Mouse (Mus musculus) erythroblast, adult 5-6 weeks (primary cell): Measurements from ENCODE around the gene Tmed2. TPM values are rescaled to one million over a fixed set of nuclear protein-coding genes. Genes with fewer than 3 reads are reported as not detected.
A peak's percentile ranks its signal among the peaks of the same experiment; 100 is the strongest.
"Not testable (repeated sequence)": the region's sequence is repeated elsewhere in the genome, so short reads cannot be mapped to it uniquely, and the experiment has no call there.

ENCODE experiments used
- ATAC-seq: replicated peaks from 2 replicates; pipeline ENCODE4 v1.8.0; 2016; ENCODE audit warnings: moderate number of reproducible peaks, mild to moderate bottlenecking, moderate TSS enrichment, inconsistent platforms; ENCODE audit not compliant: poor library complexity, low FRiP score, severe bottlenecking
- total RNA-seq, 2 experiments: library from RNA; stranded (forward) in 1 of 2; stranded (reverse) in 1 of 2; fragments of 150-400 nt in 1 of 2; fragments of 200-764, 138-1000 nt in 1 of 2; gene quantifications; 2 replicates each; pipeline versions ENCODE4 v1.2.3 to v1.2.4; 2015 to 2017; ENCODE audit warnings: low replicate concordance in 2 of 2

The Tmed2 gene
- total RNA-seq, 2 experiments from 2014 or later, result 187 to 325 TPM

DNA sequence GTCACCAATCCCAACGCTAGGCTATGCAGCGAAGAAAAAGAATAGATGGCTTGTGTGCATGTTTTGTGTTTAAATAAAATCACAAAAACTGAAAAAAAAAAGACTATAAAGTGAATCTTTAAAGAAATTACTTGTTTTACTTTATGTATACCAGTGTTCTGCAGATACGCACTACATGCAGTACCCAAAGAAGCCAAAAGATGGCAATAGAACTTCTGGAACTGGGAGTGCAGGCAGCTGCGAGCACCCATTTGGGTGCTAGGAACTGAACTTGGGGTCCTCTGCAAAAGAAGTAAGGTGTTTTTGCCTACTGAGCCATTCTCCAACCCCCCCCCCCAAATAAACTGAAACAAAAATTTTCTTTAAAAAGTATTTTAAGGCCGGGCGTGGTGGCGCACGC lies 17.5 kb upstream of the Tmed2 start:
- no peak; the same call in 1 of the 2 replicates for ATAC-seq

DNA sequence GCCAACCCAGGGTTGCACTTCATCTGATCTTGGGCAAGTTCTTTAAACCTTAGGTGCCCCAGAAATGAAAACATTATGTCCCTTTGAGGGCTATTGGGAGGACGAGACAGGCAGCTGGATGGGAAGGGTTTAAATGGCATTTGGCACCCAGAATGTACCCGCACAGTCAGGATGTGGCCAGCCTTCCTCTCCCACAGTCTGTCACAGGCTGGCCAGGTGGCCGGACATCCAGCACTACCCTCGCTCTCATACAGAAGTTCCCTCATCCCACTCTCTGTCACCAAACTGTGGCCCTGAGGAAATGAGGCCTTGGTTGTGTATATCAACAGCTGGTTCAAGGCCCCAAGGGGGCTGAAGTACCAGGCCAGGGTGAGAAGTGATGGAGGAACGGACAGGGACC lies 15.6 kb upstream of the Tmed2 start:
- ATAC-seq, result no peak

DNA sequence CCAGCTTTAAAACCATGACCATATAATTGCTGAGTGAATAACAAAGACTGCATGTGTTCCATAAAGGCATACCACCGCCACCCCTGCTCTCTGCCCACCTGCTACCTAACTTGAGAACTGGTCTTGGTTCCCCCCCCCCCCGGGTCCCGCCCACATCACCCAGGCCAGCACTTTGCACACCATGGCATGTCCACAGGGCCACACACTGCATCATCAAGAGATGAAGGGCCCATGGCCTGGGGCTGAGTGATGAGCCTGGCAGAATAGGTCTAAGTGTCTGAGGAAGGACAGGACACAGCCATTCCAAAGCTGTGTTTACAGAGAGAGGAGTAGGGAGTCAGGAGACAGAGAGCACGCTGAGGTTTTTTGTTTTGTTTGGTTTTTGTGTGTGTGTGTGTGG lies 12.1 kb upstream of the Tmed2 start:
- no peak for ATAC-seq

- no peak for ATAC-seq
Observed at GRCm38 (mm10) chr5:124528791-124529190, 11.7 kb upstream of the Tmed2 start.

GRCm38 (mm10) chr5:124529191-124529651 lies 11.3 kb upstream of the Tmed2 start:
- ATAC-seq, result no peak

GRCm38 (mm10) chr5:124529697-124530096 lies 10.8 kb upstream of the Tmed2 start:
- ATAC-seq, result no peak

GRCm38 (mm10) chr5:124530655-124531582 lies 9.6 kb upstream of the Tmed2 start, which contains the start of gene Rilpl1:
Rilpl1 (minus strand) TSS chr5:124531391.
- ATAC-seq, result no peak

GRCm38 (mm10) chr5:124531583-124531930 lies 8.9 kb upstream of the Tmed2 start:
- ATAC-seq, result no peak

DNA sequence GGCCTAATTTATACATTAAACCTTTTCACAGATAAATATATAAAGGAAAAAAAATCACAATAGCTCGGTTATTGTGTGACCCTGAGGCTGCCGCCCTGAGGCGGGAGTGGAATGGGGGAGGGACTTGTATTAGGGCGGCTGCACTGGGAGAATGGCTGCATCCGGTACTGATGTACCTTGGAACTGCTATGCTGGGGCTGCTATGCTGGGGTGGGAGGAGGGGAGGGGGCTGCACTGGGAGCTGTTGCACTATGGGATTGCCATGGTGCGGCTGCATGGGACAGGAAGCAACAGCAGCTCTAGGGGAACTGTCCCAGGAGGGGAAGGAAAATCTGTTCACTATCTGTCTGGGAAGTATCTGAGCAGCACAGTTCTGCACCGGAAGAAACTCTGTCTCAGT lies 8.0 kb upstream of the Tmed2 start:
- no peak for ATAC-seq

- no peak for ATAC-seq
Observed at GRCm38 (mm10) chr5:124535016-124535415, 5.5 kb upstream of the Tmed2 start.

GRCm38 (mm10) chr5:124536776-124537175 lies 3.7 kb upstream of the Tmed2 start:
- no peak for ATAC-seq

GRCm38 (mm10) chr5:124538813-124539792 lies 1.4 kb upstream of the Tmed2 start:
- ATAC-seq, result no peak

- ATAC-seq, result no peak
Observed at GRCm38 (mm10) chr5:124539905-124540304, 590 bp upstream of the Tmed2 start.

DNA sequence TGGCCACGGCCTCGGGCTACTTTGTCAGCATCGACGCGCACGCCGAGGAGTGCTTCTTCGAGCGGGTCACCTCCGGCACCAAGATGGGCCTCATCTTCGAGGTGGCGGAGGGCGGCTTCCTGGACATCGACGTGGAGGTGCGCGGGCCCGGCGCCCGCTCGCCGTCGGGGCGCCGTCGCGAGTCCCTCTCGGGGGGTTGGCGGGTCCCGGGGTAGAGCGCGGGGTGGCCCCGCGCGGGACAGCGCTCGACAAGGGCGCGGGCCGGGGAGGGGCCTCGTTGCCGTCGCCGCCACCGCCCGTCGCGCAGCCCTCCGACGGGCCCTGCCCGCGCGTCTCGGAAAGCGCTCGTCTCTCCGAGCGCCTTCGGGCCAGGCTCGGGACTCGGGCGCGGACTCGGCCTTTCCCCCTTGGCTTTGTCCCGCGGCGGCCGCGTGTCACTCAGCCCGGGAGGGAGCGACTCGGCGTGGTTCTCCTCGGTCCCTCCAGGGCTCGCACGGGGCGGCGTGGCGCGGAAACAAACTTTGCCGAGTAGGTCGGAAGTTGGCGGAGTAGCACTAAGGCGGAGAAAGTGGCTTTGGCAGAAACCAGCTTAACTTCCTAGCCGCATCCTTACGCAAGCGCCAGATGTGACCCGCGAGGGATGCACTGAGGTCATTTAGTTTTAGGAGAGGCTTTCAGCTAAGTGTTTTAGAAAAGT lies 558 bp downstream of the Tmed2 start:
- ATAC-seq, result peak; percentile 68

DNA sequence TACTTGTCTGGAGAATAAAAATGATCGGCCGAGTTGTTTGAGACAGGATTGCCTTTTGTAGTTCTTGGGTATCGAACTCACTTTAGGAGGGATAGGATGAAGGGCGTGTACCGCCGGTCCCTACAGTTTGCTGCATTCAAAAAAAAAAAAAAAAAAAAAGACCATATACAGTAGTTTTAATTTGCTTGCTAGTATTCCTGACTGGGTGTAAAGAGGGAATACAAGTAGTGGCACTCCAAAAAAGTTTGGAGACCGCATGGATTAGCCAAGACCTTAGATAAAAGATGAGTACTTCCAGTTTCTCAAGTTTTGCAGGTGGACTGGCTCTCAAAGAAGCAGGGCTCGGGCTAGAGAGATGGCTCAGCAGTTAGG lies 1.1 kb downstream of the Tmed2 start:
- ATAC-seq, result no peak

GRCm38 (mm10) chr5:124550737-124551136 lies 10.2 kb downstream of the Tmed2 start:
- ATAC-seq, result not testable (repeated sequence)

GRCm38 (mm10) chr5:124551349-124552093 lies 11.0 kb downstream of the Tmed2 start:
- not testable (repeated sequence) for ATAC-seq

DNA sequence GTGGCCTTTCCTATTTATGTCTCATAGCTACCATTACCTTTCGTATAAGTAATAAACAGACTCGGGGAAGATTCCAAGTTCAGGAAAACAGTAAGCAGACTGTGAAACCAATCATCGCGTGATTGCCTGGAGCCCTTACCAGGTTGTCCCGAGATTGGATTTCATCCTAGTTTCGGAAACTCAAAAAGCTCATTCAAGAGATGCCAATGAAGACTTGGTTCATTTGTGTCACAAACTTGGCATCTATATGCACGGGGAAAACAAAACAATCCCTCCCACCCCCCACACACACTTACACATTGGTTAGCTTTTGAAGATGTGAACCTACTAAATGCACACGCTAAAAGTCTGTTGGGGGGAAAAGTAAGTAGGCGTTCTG lies 11.6 kb downstream of the Tmed2 start:
- ATAC-seq, result no peak
